Mouse (Mus musculus) G1E (cell line): ENCODE results near the gene Nat8f1.
"Not testable (repeated sequence)": the region's sequence is repeated elsewhere in the genome, so short reads cannot be mapped to it uniquely, and the experiment has no call there.

Experiments used
- CTCF ChIP-seq: IDR thresholded peaks from 2 replicates; pipeline ENCODE4 v1.5.1; 2012; ENCODE audit warnings: low read depth, low read length, inconsistent platforms, mixed read lengths
- TAL1 ChIP-seq: conservative IDR thresholded peaks from 2 replicates; pipeline ENCODE4 v1.6.1; 2012; ENCODE audit warnings: low read depth, low read length, inconsistent platforms, mixed read lengths

- TF ChIP-seq CTCF, TAL1: not testable (repeated sequence)
Observed at GRCm38 (mm10) chr6:85883246-85883645, 32.2 kb downstream of the Nat8f1 start.
